ENCODE assay signal across 20 mouse cellular contexts in genomic region chr7:128178385-128178784, GRCm38 (mm10). TPM values are rescaled to one million over a fixed set of nuclear protein-coding genes. Genes with fewer than 3 reads are reported as not detected.
DNase-seq lines count a peak whose midpoint lies in the region.
"Had no signal": no experiment of that assay in that cellular context is flagged by ENCODE, and none has a peak within 500 bp of the region (broad histone marks: within the 10 kb centered on the region; RNA-seq: fewer than 3 reads in every experiment).

No protein-coding gene starts in this region.

- peak; percentile 41 for DNase-seq in layer of hippocampus, adult 9-11 months
- no peak for DNase-seq in layer of hippocampus, postnatal 25 days (ENCODE audit: extremely low spot score in 1 of 2, low spot score in 1 of 2)
- peak; percentile 12 for DNase-seq in NIH3T3 (ENCODE audit: low read depth)
- peak; percentile 66 to 77 for DNase-seq in frontal cortex, adult 2 months (ENCODE audit: extremely low spot score in 1 of 2, low spot score in 1 of 2)
- peak; percentile 26 to 92 for DNase-seq in left cerebral cortex, postnatal 25 days (ENCODE audit: low spot score in 2 of 2)
- DNase-seq in urinary bladder, postnatal 36 days (ENCODE audit: low spot score in 2 of 2), result no peak
- DNase-seq in limb, embryonic 10.5 days (ENCODE audit: low spot score), result no peak
- DNase-seq in kidney, postnatal 10 days, result no peak
- DNase-seq: heart, adult 18-20 months; kidney, adult 11 months; liver, embryonic 13.5 days; thymus, postnatal 25 days had no signal

- intact Hi-C loops in left cerebral cortex, postnatal 25 days (cut with DNase I), result loop anchor here (1.0 kb wide), 1 partner anchor 14 kb away; no protein-coding TSS in a partner anchor

- H3K4me3 ChIP-seq in limb, embryonic 10.5 days, result no peak overlapping the region
- H3K4me3 ChIP-seq: heart, embryonic 15.5 days; limb, embryonic 12.5 days; liver, embryonic 13.5 days; midbrain, embryonic 10.5 days; neural tube, embryonic 13.5 days; stomach, embryonic 15.5 days had no signal

- no peaks in the 10 kb centered on the region for H3K4me1 ChIP-seq in limb, embryonic 10.5 days
- H3K4me1 ChIP-seq: heart, embryonic 15.5 days; limb, embryonic 12.5 days; liver, embryonic 13.5 days; midbrain, embryonic 10.5 days; neural tube, embryonic 13.5 days; stomach, embryonic 15.5 days had no signal

- no peaks in the 10 kb centered on the region for H3K36me3 ChIP-seq in limb, embryonic 10.5 days
- H3K36me3 ChIP-seq: heart, embryonic 15.5 days; limb, embryonic 12.5 days; liver, embryonic 13.5 days; midbrain, embryonic 10.5 days; neural tube, embryonic 13.5 days; stomach, embryonic 15.5 days had no signal

- no peak overlapping the region for H3K27ac ChIP-seq in limb, embryonic 10.5 days
- H3K27ac ChIP-seq: heart, embryonic 15.5 days; hindbrain, postnatal 0 days; kidney, postnatal 0 days; limb, embryonic 12.5 days; liver, embryonic 13.5 days; midbrain, embryonic 10.5 days; neural tube, embryonic 13.5 days; stomach, embryonic 15.5 days had no signal

- 67% methylated on average over 2 of the region's 2 CpGs for WGBS in limb, embryonic 10.5 days

- H3K27me3 ChIP-seq in limb, embryonic 10.5 days (ENCODE audit: low read depth, poor library complexity, severe bottlenecking), result no peaks in the 10 kb centered on the region
- H3K27me3 ChIP-seq: heart, embryonic 15.5 days; limb, embryonic 12.5 days; liver, embryonic 13.5 days; neural tube, embryonic 13.5 days; stomach, embryonic 15.5 days had no signal

- no peaks in the 10 kb centered on the region for H3K9me3 ChIP-seq in limb, embryonic 10.5 days (replicated peaks)
- H3K9me3 ChIP-seq: heart, embryonic 15.5 days; limb, embryonic 12.5 days; liver, embryonic 13.5 days; midbrain, embryonic 10.5 days; neural tube, embryonic 13.5 days; stomach, embryonic 15.5 days had no signal

RNA-seq across cellular contexts. Expression of gene Itgad, which starts 24.2 kb away (rescaled TPM):
- total RNA-seq in layer of hippocampus, postnatal 25 days (2021), result 1 to 10 TPM in 1 of 2 experiments, under 1 TPM in 1; 0.79 to 1.5 TPM
- 0.06 and 0.19 TPM in 2 replicates for polyA plus RNA-seq in frontal cortex, adult 2 months (2012; rRNA removed)
- total RNA-seq in left cerebral cortex, postnatal 25 days (2021), result under 1 TPM in 1 of 2 experiments, not detected in 1; 0.62 TPM
- not detected in 2 replicates for polyA plus RNA-seq in limb, embryonic 10.5 days (2016; fragmentation: Nextera tagmentation; extraction: Ambion mirVana)
- total RNA-seq: heart, adult 18-20 months; hindbrain, postnatal 0 days had no signal
- polyA plus RNA-seq: embryonic facial prominence, embryonic 11.5 days; hindbrain, postnatal 0 days; kidney, postnatal 0 days; limb, embryonic 12.5 days; liver, embryonic 13.5 days; neural tube, embryonic 13.5 days; stomach, embryonic 15.5 days had no signal

RNA-seq across cellular contexts. Expression of gene Cox6a2, which starts 27.8 kb away (rescaled TPM):
- total RNA-seq in layer of hippocampus, postnatal 25 days (2021), result 1 to 10 TPM; 2.7 to 4.4 TPM
- polyA plus RNA-seq in frontal cortex, adult 2 months (2012; rRNA removed), result 13.8 and 28.8 TPM in 2 replicates
- total RNA-seq in left cerebral cortex, postnatal 25 days (2021), result 10 to 100 TPM in 1 of 2 experiments, 1 to 10 TPM in 1; 8.2 to 11.2 TPM
- 0.23 and 0.51 TPM in 2 replicates for polyA plus RNA-seq in limb, embryonic 10.5 days (2016; fragmentation: Nextera tagmentation; extraction: Ambion mirVana)
- total RNA-seq: hindbrain, postnatal 0 days had no signal
- polyA plus RNA-seq: kidney, postnatal 0 days; midbrain, embryonic 10.5 days had no signal

RNA-seq across cellular contexts. Expression of gene Itgax, which starts 49.0 kb away (rescaled TPM):
- under 1 TPM; 0.09 to 0.20 TPM for total RNA-seq in layer of hippocampus, postnatal 25 days (2021)
- 0.30 and 0.32 TPM in 2 replicates for polyA plus RNA-seq in frontal cortex, adult 2 months (2012; rRNA removed)
- total RNA-seq in left cerebral cortex, postnatal 25 days (2021), result under 1 TPM in 1 of 2 experiments, not detected in 1; 0.23 TPM
- polyA plus RNA-seq in limb, embryonic 10.5 days (2016; fragmentation: Nextera tagmentation; extraction: Ambion mirVana), result not detected in 2 replicates
- polyA plus RNA-seq: embryonic facial prominence, embryonic 11.5 days; hindbrain, postnatal 0 days; limb, embryonic 12.5 days; midbrain, embryonic 10.5 days; neural tube, embryonic 13.5 days had no signal

RNA-seq across cellular contexts. Expression of gene Armc5, which starts 58.8 kb away (rescaled TPM):
- total RNA-seq in layer of hippocampus, postnatal 25 days (2021), result 10 to 100 TPM; 12.4 to 13.2 TPM
- 12.1 and 12.6 TPM in 2 replicates for polyA plus RNA-seq in frontal cortex, adult 2 months (2012; rRNA removed)
- total RNA-seq in left cerebral cortex, postnatal 25 days (2021), result 10 to 100 TPM; 13.0 to 13.4 TPM
- polyA plus RNA-seq in limb, embryonic 10.5 days (2016; fragmentation: Nextera tagmentation; extraction: Ambion mirVana), result 17.8 and 20.0 TPM in 2 replicates

RNA-seq across cellular contexts. Expression of gene 9130023H24Rik, which starts 59.4 kb away (rescaled TPM):
- 1 to 10 TPM; 3.6 to 3.9 TPM for total RNA-seq in layer of hippocampus, postnatal 25 days (2021)
- polyA plus RNA-seq in frontal cortex, adult 2 months (2012; rRNA removed), result 1.8 and 2.6 TPM in 2 replicates
- 1 to 10 TPM; 3.3 to 3.9 TPM for total RNA-seq in left cerebral cortex, postnatal 25 days (2021)
- polyA plus RNA-seq in limb, embryonic 10.5 days (2016; fragmentation: Nextera tagmentation; extraction: Ambion mirVana), result 7.7 and 10.6 TPM in 2 replicates

Comparison
In these comparisons a context has a peak if more than half of its experiments do, and no peak if none do; other contexts are left out.
1. DNase-seq: peak in layer of hippocampus, adult 9-11 months (single experiment), NIH3T3 (single experiment), frontal cortex, adult 2 months (2 of 2) and left cerebral cortex, postnatal 25 days (2 of 2); none in layer of hippocampus, postnatal 25 days (0 of 2), urinary bladder, postnatal 36 days (0 of 2), limb, embryonic 10.5 days (single experiment) and kidney, postnatal 10 days (single experiment).